ENCODE assay signal across 9 mouse cellular contexts in genomic region chr7:28827338-28827737, GRCm38 (mm10). TPM values are rescaled to one million over a fixed set of nuclear protein-coding genes. Genes with fewer than 3 reads are reported as not detected.
A peak's percentile ranks its signal among the peaks of the same experiment; 100 is the strongest.
DNase-seq lines count a peak whose midpoint lies in the region; ATAC-seq and TF ChIP-seq lines count a peak whose summit lies in the region.
"Had no signal": no experiment of that assay in that cellular context is flagged by ENCODE, and none has a peak within 500 bp of the region (broad histone marks: within the 10 kb centered on the region; RNA-seq: fewer than 3 reads in every experiment).

No protein-coding gene starts in this region.

- no peak overlapping the region for H3K4me2 ChIP-seq in lung, embryonic 14.5 days
- H3K4me2 ChIP-seq in stomach, embryonic 16.5 days (ENCODE audit: low read depth, low read length) = no peak overlapping the region
- no peak overlapping the region for H3K4me2 ChIP-seq in neural tube, embryonic 15.5 days
- H3K4me2 ChIP-seq: limb, embryonic 12.5 days had no signal

- peaks cover 31% of the 10 kb centered on the region for H3K36me3 ChIP-seq in lung, embryonic 14.5 days (ENCODE audit: insufficient read depth)
- H3K36me3 ChIP-seq in stomach, embryonic 16.5 days (ENCODE audit: control insufficient read depth, insufficient read depth, low read length) = peaks cover 20% of the 10 kb centered on the region; the same call in 1 of the 2 replicates
- peaks cover 32% of the 10 kb centered on the region for H3K36me3 ChIP-seq in neural tube, embryonic 15.5 days

- H3K27me3 ChIP-seq in lung, embryonic 14.5 days (ENCODE audit: insufficient read depth, low read length) = no peaks in the 10 kb centered on the region
- no peaks in the 10 kb centered on the region for H3K27me3 ChIP-seq in stomach, embryonic 16.5 days (ENCODE audit: control insufficient read depth, insufficient read depth, low read length)
- H3K27me3 ChIP-seq in neural tube, embryonic 15.5 days (replicated peaks) = no peaks in the 10 kb centered on the region
- H3K27me3 ChIP-seq: limb, embryonic 12.5 days had no signal

- no peaks in the 10 kb centered on the region for H3K9me3 ChIP-seq in lung, embryonic 14.5 days (ENCODE audit: low read depth, low read length)
- H3K9me3 ChIP-seq in stomach, embryonic 16.5 days (replicated peaks; ENCODE audit: control insufficient read depth, low read length) = no peaks in the 10 kb centered on the region
- H3K9me3 ChIP-seq in neural tube, embryonic 15.5 days (replicated peaks) = no peaks in the 10 kb centered on the region
- H3K9me3 ChIP-seq: limb, embryonic 12.5 days had no signal

- no peak for TF ChIP-seq CTCF in lung, embryonic 14.5 days (IDR thresholded peaks at IDR 0.05; ENCODE audit: low read depth)
- TF ChIP-seq CTCF in gastrocnemius, adult 2 months (IDR thresholded peaks at IDR 0.05) = no peak

- intact Hi-C loops in gastrocnemius, adult 2 months (cut with DNase I) = loop anchor here (2.0 to 5.0 kb wide), 2 partner anchors 13 to 40 kb away; no protein-coding TSS in a partner anchor

- no peak for ATAC-seq in cerebellum, adult (ENCODE audit: insufficient number of reproducible peaks, low FRiP score, low TSS enrichment)
- no peak for ATAC-seq in lung, embryonic 14.5 days (ENCODE audit: insufficient read depth)
- ATAC-seq in stomach, embryonic 16.5 days (ENCODE audit: insufficient read depth, low FRiP score) = no peak
- no peak for ATAC-seq in neural tube, embryonic 15.5 days (ENCODE audit: low FRiP score)

- no peaks in the 10 kb centered on the region for H3K4me1 ChIP-seq in lung, embryonic 14.5 days (ENCODE audit: insufficient read depth)
- peaks cover 32% of the 10 kb centered on the region for H3K4me1 ChIP-seq in stomach, embryonic 16.5 days (ENCODE audit: control insufficient read depth, insufficient read depth, low read length)
- peaks cover 21% of the 10 kb centered on the region for H3K4me1 ChIP-seq in neural tube, embryonic 15.5 days

- 47% methylated on average over 3 of the region's 3 CpGs for WGBS in lung, embryonic 14.5 days
- WGBS in stomach, embryonic 16.5 days = 35% methylated on average over 3 of the region's 3 CpGs
- WGBS in neural tube, embryonic 15.5 days = 55% methylated on average over 3 of the region's 3 CpGs

- peak; percentile 22 for DNase-seq in cerebellum, adult 11 months
- DNase-seq in lung, embryonic 14.5 days = peak; percentile 82
- DNase-seq in lung, postnatal 4 days = no peak
- peak; percentile 77 to 87 for DNase-seq in kidney, postnatal 36 days
- DNase-seq in gastrocnemius, adult 2 months = no peak

- H3K9ac ChIP-seq in lung, embryonic 14.5 days = no peak overlapping the region
- H3K9ac ChIP-seq in stomach, embryonic 16.5 days (ENCODE audit: low read length) = no peak overlapping the region
- H3K9ac ChIP-seq in neural tube, embryonic 15.5 days (replicated peaks) = no peak overlapping the region
- H3K9ac ChIP-seq: limb, embryonic 12.5 days had no signal

- H3K4me3 ChIP-seq in lung, embryonic 14.5 days (ENCODE audit: low read depth, low read length) = no peak overlapping the region
- H3K4me3 ChIP-seq in stomach, embryonic 16.5 days (replicated peaks; ENCODE audit: low read length) = no peak overlapping the region
- H3K4me3 ChIP-seq in gastrocnemius, adult 2 months = no peak overlapping the region; the same call in 1 of the 2 replicates
- H3K4me3 ChIP-seq in neural tube, embryonic 15.5 days (replicated peaks) = no peak overlapping the region
- H3K4me3 ChIP-seq: limb, embryonic 12.5 days had no signal

- no peak overlapping the region for H3K27ac ChIP-seq in lung, embryonic 14.5 days (ENCODE audit: low read depth)
- H3K27ac ChIP-seq in stomach, embryonic 16.5 days (ENCODE audit: low read length) = peak overlapping the region; percentile 42; the same call in 1 of the 2 replicates
- H3K27ac ChIP-seq in gastrocnemius, adult 2 months = no peak overlapping the region
- no peak overlapping the region for H3K27ac ChIP-seq in neural tube, embryonic 15.5 days (replicated peaks)
- H3K27ac ChIP-seq: limb, embryonic 12.5 days had no signal

RNA-seq across cellular contexts. Expression of gene Ech1, which starts 2.3 kb away (rescaled TPM):
- 127 and 133 TPM in 2 replicates for polyA plus RNA-seq in lung, embryonic 14.5 days (2014; fragmentation: Nextera tagmentation; extraction: Ambion mirVana)
- 227 and 230 TPM in 2 replicates for polyA plus RNA-seq in stomach, embryonic 16.5 days (2015; fragmentation: Nextera tagmentation; extraction: Ambion mirVana)
- 100 to 1,000 TPM; 173 to 338 TPM for total RNA-seq in gastrocnemius, adult 2 months (2021)
- polyA plus RNA-seq in neural tube, embryonic 15.5 days (2015; fragmentation: Nextera tagmentation; extraction: Ambion mirVana) = 91.4 and 114 TPM in 2 replicates

RNA-seq across cellular contexts. Expression of gene Lgals4, which starts 6.3 kb away (rescaled TPM):
- 3.2 and 3.7 TPM in 2 replicates for polyA plus RNA-seq in lung, embryonic 14.5 days (2014; fragmentation: Nextera tagmentation; extraction: Ambion mirVana)
- 353 and 382 TPM in 2 replicates for polyA plus RNA-seq in stomach, embryonic 16.5 days (2015; fragmentation: Nextera tagmentation; extraction: Ambion mirVana)
- 1 to 10 TPM; 2.6 to 7.3 TPM for total RNA-seq in gastrocnemius, adult 2 months (2021)
- 5.4 and 85.2 TPM in 2 replicates for polyA plus RNA-seq in neural tube, embryonic 15.5 days (2015; fragmentation: Nextera tagmentation; extraction: Ambion mirVana)

RNA-seq across cellular contexts. Expression of gene Hnrnpl, which starts 19.0 kb away (rescaled TPM):
- 254 and 255 TPM in 2 replicates for polyA plus RNA-seq in lung, embryonic 14.5 days (2014; fragmentation: Nextera tagmentation; extraction: Ambion mirVana)
- 170 and 200 TPM in 2 replicates for polyA plus RNA-seq in stomach, embryonic 16.5 days (2015; fragmentation: Nextera tagmentation; extraction: Ambion mirVana)
- 100 to 1,000 TPM; 131 to 143 TPM for total RNA-seq in gastrocnemius, adult 2 months (2021)
- polyA plus RNA-seq in neural tube, embryonic 15.5 days (2015; fragmentation: Nextera tagmentation; extraction: Ambion mirVana) = 158 and 164 TPM in 2 replicates

RNA-seq across cellular contexts. Expression of gene Lgals7, which starts 36.3 kb away (rescaled TPM):
- polyA plus RNA-seq in lung, embryonic 14.5 days (2014; fragmentation: Nextera tagmentation; extraction: Ambion mirVana) = 1.0 and 1.7 TPM in 2 replicates
- 5.8 and 9.9 TPM in 2 replicates for polyA plus RNA-seq in stomach, embryonic 16.5 days (2015; fragmentation: Nextera tagmentation; extraction: Ambion mirVana)
- not detected for total RNA-seq in gastrocnemius, adult 2 months (2021)
- 3.3 and 4.8 TPM in 2 replicates for polyA plus RNA-seq in neural tube, embryonic 15.5 days (2015; fragmentation: Nextera tagmentation; extraction: Ambion mirVana)

RNA-seq across cellular contexts. Expression of gene Rinl, which starts 38.6 kb away (rescaled TPM):
- polyA plus RNA-seq in lung, embryonic 14.5 days (2014; fragmentation: Nextera tagmentation; extraction: Ambion mirVana) = 6.8 and 6.9 TPM in 2 replicates
- polyA plus RNA-seq in stomach, embryonic 16.5 days (2015; fragmentation: Nextera tagmentation; extraction: Ambion mirVana) = 5.0 and 5.9 TPM in 2 replicates
- under 1 TPM; 0.71 to 0.89 TPM for total RNA-seq in gastrocnemius, adult 2 months (2021)
- polyA plus RNA-seq in neural tube, embryonic 15.5 days (2015; fragmentation: Nextera tagmentation; extraction: Ambion mirVana) = 2.9 and 7.0 TPM in 2 replicates

Comparison
In these comparisons a context has a peak if more than half of its experiments do, and no peak if none do; other contexts are left out.
1. DNase-seq: peak in cerebellum, adult 11 months (single experiment), lung, embryonic 14.5 days (single experiment) and kidney, postnatal 36 days (2 of 2); none in lung, postnatal 4 days (0 of 2) and gastrocnemius, adult 2 months (single experiment).